In the genomic region with DNA sequence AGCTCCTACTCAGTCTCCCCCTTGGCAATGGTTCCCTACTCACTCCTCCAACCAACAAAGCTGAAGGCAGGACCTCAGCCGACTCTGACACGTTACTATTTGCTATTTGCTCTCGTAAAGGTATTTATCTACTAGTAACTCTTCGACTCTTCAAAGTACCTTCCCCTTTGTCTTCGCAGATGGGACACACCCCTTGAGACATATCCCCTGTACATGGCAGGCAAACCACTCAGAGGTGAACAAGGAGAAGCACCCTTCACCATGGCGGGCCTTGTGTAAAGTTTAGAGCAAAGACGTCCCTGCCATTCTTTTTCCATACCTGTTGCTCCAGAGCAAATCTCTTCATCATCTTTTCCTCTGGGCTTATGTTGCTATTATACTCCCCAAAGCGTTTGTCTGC, we compare ENCODE assay signal across 19 mouse cellular contexts.
"Had no signal": no experiment of that assay in that cellular context is flagged by ENCODE, and none has a peak within 500 bp of the region (broad histone marks: within the 10 kb centered on the region; RNA-seq: fewer than 3 reads in every experiment).

No protein-coding gene starts in this region.

- H3K27ac ChIP-seq: lung, embryonic 15.5 days; midbrain, embryonic 10.5 days; midbrain, embryonic 12.5 days; neural tube, embryonic 13.5 days; neural tube, embryonic 15.5 days had no signal

- ATAC-seq: lung, postnatal 0 days; midbrain, embryonic 16.5 days had no signal

- DNase-seq: lung, adult 2 months; lung, postnatal 14 days; lung, postnatal 36 days; midbrain, embryonic 14.5 days; retina, postnatal 1 day; right cerebral cortex, adult 18-20 months; right cerebral cortex, postnatal 25 days; right cerebral cortex, postnatal 4 days; spleen, adult 18-20 months; thymus, adult 18-20 months; thymus, postnatal 14 days; thymus, postnatal 36 days had no signal

- H3K4me2 ChIP-seq: lung, embryonic 15.5 days; midbrain, embryonic 12.5 days; neural tube, embryonic 13.5 days; neural tube, embryonic 15.5 days had no signal

- H3K9ac ChIP-seq: lung, embryonic 15.5 days; midbrain, embryonic 12.5 days; neural tube, embryonic 13.5 days; neural tube, embryonic 15.5 days had no signal

- H3K9me3 ChIP-seq: lung, embryonic 15.5 days; midbrain, embryonic 10.5 days; midbrain, embryonic 12.5 days; neural tube, embryonic 13.5 days; neural tube, embryonic 15.5 days had no signal

- H3K27me3 ChIP-seq: lung, embryonic 15.5 days; midbrain, embryonic 12.5 days; neural tube, embryonic 13.5 days; neural tube, embryonic 15.5 days had no signal

- H3K4me3 ChIP-seq: lung, embryonic 15.5 days; midbrain, embryonic 10.5 days; midbrain, embryonic 12.5 days; neural tube, embryonic 13.5 days; neural tube, embryonic 15.5 days had no signal
